Mouse (Mus musculus) activated CD4-positive, CD25-positive, alpha-beta regulatory T cell, adult 4 months (primary cell): ENCODE results near the gene Itpr2. TPM values are rescaled to one million over a fixed set of nuclear protein-coding genes. Genes with fewer than 3 reads are reported as not detected.

Experiments used
- ATAC-seq: one replicate; pipeline ENCODE4 v1.8.0; 2017
- polyA plus RNA-seq, 2 experiments: library from polyadenylated mRNA; unstranded; fragments of 100-300 nt; shearing (Covaris generic); gene quantifications; one replicate each; pipeline ENCODE4 v1.2.1; 2017

Itpr2 gene
- polyA plus RNA-seq, 2 experiments from 2014 or later = 69.2 to 77.7 TPM

GRCm38 (mm10) chr6:146504459-146504858 is 2.4 kb upstream of the Itpr2 start:
- no peak for ATAC-seq

DNA sequence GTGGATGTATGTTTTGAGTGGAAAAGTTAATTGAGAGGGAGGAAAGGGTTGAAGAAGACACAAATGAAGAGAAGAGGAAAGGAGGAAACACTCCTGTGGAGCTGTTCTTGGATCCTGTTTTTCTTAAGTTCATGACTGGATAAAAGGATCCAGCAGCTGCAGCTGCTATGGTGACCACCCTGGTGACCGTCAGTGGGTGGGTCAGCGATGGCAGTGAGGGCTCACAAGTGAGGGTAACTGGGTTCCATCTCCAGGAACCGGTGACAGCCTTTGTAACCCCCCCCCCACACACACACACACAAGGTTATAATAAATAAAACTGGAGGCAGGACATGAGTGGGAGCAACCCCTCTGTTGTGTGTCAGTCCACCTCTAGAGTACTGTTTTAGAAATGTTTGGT is 833 bp upstream of the Itpr2 start:
- ATAC-seq = no peak

GRCm38 (mm10) chr6:146501316-146501865 is 632 bp downstream of the Itpr2 start:
- peak; percentile 75 for ATAC-seq

GRCm38 (mm10) chr6:146500771-146501170 is 1.3 kb downstream of the Itpr2 start:
- ATAC-seq = no peak

- no peak for ATAC-seq
These were observed 1.8 kb downstream of the Itpr2 start for GRCm38 (mm10) chr6:146500206-146500605.

- no peak for ATAC-seq
These were observed 2.5 kb downstream of the Itpr2 start for GRCm38 (mm10) chr6:146499566-146499965.

DNA sequence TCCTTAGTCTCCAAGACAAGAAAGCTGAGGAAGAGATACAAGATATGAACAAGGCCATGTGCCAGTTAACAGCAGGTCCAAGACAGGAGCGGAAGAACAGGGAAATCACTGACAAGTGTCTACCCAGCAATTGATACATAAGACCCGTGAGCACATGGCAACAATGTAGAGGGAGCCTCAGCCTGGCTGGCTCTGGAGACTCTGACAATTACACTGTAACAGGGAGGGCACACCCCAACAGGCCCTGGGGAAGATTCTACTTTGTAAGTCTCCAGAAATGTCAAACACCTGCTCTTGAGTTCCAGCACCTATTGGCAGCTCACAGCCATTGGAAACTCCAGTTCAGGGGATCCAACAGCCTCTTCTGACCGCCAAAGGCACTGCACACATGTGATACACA is 3.6 kb downstream of the Itpr2 start:
- ATAC-seq = no peak

GRCm38 (mm10) chr6:146497866-146498265 is 4.2 kb downstream of the Itpr2 start:
- peak; percentile 69 for ATAC-seq

- no peak for ATAC-seq
These were observed 4.6 kb downstream of the Itpr2 start for GRCm38 (mm10) chr6:146497435-146497834.

- ATAC-seq = no peak
These were observed 10.3 kb downstream of the Itpr2 start for GRCm38 (mm10) chr6:146491680-146492079.

GRCm38 (mm10) chr6:146490416-146490960 is 11.5 kb downstream of the Itpr2 start:
- ATAC-seq = no peak

DNA sequence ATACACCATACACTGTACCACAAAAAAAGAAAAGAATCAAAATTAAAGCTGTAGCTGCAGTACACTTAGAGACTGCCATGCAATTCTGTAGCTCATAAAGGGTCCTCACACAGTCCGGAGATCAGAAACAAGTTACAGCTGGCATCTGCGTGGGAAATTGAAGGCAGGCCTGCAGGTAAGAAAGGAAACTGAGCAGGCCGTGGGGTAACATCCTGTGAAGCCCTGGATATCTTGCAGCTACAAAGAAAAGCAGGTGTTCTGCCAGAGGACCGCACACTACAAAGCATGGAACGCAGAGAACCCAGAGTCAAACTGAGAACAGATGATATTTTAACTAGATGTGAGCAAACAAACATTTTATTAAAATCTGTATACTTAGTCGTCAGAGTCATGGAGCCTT is 12.2 kb downstream of the Itpr2 start:
- peak; percentile 48 for ATAC-seq

DNA sequence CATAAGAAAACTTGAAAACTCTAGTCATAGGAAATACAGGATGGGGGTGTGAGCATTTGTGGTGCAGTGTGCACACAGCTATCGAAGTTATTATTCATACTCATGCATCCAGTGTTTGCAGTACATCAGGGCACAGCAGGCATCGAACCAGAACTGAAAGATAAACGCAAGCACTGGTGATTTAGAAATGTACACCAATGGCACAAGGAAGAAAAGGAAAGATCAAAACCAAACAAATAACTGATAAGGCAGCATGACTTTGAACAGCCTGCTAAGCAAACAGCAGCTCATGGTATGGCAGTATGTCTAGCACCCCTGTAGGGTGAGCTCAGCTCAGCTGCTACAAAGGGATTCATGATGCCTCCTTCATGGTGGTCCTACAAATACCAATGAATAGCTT is 13.3 kb downstream of the Itpr2 start:
- ATAC-seq = no peak

- ATAC-seq = no peak
These were observed 14.9 kb downstream of the Itpr2 start for GRCm38 (mm10) chr6:146487079-146487478.

DNA sequence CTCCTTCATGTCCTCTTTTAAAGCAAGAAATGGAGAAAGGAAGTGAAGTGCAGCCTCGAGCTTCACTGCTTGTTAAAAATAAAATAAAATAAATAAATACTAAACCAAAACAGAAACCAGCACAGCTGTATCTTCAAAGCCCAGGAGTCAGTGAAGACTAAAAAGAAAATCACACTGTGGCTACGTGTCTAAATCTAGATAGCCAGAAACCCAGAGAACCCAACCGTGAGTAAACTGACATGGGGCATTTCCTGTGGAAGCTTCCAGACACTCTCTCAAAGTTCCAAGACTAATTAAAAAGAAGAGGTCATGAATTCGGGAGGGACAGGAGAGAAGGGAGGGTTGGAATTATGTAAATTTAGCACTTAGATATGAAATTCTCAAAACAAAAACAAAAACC is 15.9 kb downstream of the Itpr2 start:
- peak; percentile 57 for ATAC-seq

DNA sequence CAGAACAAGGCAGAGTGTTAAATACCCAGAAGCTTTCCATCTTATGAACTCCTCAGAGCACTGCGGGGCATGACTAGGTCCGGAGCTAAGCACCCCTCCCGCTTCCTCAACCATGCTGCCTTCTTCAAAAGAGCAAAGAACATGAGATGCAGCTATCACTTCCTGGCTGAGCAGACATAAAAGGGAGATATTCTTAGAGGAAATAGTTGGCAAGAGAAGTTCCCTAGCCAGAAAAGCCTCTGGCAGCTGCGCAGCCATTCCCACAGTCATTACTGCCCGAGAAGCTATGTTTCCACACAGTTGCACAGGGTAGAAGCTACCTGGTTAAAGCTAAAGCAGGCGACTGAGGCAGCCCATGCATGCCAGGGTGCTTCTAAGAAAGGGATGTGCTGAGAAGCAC is 20.6 kb downstream of the Itpr2 start:
- ATAC-seq = peak; percentile 66

DNA sequence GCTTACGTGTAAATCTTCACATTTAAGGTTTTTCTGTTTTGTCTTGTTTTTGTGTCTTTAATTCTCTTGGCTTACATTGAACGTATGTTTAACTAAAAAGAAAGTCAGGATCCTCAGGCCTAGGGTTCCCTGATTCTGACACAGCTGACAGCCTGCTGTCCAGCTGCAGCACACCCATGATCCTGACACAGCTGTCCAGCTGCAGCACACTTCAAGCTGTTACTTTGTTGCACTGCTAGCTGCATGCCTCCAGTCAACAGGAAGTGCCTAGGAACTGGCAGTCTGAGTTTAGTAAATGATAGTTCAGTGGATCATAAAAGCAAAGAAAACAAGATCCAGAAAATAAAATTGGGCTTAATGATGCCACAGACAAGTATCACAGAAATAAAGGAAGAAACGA is 21.1 kb downstream of the Itpr2 start:
- ATAC-seq = no peak

DNA sequence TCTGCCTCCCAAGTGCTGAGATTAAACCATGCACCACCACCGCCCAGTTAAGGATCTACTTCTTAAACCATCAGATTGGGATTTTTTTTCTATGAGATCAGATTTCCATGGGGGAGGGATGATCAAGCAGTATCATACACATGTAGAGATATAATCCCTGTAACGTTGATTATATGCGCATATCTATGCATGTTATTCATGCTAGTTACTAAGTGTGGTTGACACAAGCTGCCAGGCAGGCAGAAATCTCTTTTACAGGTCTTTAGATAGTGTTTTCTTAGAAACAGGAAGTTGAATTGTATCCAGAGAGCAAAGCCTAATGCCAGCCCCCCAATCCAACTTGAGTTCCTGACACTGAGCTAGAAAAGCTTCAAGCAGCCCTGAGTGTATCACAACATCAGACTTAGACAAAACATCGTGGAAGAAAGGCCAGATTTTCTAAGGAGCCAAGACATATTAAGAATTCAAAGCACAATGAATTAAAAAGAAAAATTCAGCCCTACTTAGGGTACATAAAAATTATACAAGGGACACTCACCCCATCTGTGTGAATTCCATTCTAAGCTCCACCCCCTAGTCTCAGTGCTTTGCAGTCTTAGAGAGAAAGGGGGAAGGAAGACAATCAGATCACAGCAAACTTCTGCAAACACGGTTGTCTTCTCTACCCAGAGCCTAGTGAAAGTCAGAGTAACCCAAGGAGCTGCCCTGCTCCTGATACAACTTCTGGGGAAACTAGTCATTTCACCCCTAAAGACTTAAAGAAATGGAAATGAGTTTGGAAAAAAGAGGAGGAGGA is 22.9 kb downstream of the Itpr2 start:
- peak; percentile 20 for ATAC-seq

DNA sequence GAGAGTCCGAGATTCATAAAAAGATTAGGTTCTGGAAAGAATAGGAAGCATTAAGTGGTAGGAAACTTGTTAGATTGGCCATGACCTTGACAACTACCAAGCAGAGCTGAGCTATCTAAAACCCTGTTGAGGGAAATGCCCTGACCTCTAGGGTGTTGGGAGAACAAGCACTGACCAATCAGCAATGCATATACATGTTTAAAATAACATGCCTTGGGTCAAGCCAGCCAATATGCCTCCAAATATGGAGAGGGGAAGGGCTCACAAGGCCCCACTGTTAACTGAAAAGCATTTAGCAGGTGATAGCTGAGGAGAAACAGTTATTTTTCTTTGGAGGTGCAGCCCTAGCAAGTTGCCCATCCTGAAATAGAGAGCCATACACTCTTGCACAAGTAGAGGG is 25.2 kb downstream of the Itpr2 start:
- ATAC-seq = no peak

GRCm38 (mm10) chr6:146474166-146474565 is 27.9 kb downstream of the Itpr2 start:
- no peak for ATAC-seq

DNA sequence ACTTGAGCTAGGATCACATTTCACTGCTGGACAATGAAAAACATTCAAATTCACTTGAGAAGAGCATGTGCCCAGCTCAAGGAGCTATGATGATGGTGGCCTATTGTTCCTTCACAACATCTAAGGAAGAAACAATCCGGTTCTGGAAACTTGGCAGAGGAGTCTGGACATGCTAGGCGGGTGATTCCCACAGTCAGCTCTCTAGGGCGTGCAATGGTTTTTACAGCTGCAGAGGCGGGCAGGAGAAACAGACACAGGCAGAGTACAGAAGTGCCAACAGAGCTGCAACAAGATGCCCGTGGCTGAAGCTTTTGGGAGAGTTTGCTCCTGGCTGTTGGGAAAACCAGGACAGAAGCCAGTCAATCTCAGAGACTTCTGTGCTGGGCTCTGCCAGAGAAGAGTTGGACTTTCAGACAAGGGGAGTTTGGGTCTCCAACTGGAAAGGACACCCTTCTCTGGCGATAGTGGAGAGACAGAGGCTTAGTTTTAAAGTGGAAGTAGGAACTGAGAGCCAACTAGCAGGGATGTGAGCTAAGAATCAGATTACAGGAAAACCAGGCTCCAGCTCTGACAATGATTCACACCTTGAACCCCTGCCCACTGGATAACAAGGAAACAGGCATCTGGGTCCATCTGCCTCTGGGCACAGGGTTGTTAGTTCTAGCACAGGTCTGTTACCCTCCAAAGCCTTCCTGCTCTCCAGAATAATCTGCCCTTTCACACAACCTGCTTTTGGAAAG is 28.6 kb downstream of the Itpr2 start:
- no peak for ATAC-seq

DNA sequence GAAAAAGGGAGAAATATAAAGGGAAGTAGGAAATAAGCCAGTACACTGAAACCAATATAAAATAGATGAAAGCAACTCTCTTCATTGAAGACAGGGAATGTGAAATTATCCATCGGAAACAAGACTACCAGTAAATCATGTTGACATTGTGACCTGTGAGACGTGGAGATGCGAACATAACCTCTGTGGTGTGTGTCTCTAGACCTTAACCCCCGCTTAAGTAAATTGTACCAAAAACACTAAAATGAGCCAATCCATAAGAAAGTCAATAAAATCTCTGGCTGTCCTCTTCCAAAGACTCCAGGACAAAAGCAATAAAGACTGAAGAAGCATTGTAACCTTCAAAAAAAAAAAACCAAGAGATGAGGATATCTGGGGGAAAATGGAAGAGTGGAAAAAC is 31.6 kb downstream of the Itpr2 start:
- ATAC-seq = no peak

GRCm38 (mm10) chr6:146469936-146470335 is 32.1 kb downstream of the Itpr2 start:
- no peak for ATAC-seq

- ATAC-seq = no peak
These were observed 33.7 kb downstream of the Itpr2 start for GRCm38 (mm10) chr6:146468361-146468760.
